Mouse (Mus musculus) CD4-positive, CD25-positive, alpha-beta regulatory T cell, adult 4 months (primary cell): ENCODE measurements around the gene Sept11. TPM values are rescaled to one million over a fixed set of nuclear protein-coding genes. Genes with fewer than 3 reads are reported as not detected.

Source experiments
- ATAC-seq: one replicate; pipeline ENCODE4 v1.8.0; 2017
- polyA plus RNA-seq, 2 experiments: library from polyadenylated mRNA; unstranded; fragments of 100-300 nt; shearing (Covaris generic); gene quantifications; one replicate each; pipeline ENCODE4 v1.2.1; 2017

The Sept11 gene
- polyA plus RNA-seq, 2 experiments from 2014 or later = 31.6 to 40.2 TPM

DNA sequence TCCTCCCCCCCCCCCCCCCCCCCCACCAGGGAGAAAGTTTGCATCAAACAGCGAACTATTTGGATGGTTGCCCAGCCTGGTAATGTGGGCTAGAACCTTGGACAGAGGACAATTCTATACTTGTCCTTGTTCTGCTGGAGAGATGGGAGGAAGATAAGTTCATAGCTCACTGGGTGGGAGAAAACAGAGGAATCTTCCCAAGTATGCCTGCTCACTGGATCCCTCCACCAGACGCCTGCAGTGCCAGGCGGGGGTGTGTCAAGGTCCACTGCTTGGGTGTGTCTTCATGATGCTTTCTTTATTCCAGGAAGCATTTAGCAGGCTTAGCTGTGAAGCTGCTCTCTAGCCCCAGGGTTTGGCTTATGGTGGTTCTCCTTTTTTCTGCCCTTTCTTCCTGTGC lies 34.5 kb downstream of the Sept11 start:
- ATAC-seq = no peak

- ATAC-seq = no peak
These were observed 35.5 kb downstream of the Sept11 start for GRCm38 (mm10) chr5:93128765-93129164.

DNA sequence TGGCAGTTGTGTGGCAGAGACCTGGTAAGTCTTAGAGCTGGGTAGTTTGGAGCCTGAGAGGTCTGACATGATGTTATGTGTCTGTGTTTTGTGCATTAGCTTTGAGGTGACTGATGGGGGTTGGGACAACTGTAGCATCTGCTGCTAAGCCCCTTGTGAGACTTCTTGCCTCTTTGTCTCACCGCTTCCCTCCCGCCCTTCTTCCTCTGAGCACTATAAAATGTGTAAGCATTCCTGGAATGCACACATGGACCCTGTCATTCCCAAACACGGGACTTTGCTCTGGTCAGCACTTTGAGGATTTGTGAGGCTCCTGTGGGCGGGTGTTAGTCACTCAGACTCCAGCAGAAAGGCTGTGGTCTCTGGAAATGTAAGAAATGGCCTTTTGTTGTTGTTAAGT lies 36.7 kb downstream of the Sept11 start:
- no peak for ATAC-seq

DNA sequence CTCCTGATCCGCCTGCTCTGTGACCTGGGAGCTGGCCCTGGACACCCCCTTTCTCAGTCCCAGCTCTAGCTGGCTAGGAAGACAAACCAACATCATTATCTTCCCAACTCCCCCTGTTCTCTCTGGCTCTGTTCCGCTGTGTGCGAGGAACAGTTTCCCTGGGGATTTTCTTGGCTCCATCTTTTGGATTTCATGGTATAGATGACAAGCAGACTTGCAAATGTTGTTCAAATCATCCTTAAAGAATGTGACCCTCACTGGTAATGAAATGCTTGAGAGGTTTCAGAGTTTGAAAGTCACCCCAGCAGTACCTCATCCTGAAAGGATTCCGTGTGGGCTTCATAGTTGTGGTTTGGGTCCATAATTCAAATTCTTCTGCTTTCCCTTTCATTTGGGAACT lies 38.2 kb downstream of the Sept11 start:
- no peak for ATAC-seq

DNA sequence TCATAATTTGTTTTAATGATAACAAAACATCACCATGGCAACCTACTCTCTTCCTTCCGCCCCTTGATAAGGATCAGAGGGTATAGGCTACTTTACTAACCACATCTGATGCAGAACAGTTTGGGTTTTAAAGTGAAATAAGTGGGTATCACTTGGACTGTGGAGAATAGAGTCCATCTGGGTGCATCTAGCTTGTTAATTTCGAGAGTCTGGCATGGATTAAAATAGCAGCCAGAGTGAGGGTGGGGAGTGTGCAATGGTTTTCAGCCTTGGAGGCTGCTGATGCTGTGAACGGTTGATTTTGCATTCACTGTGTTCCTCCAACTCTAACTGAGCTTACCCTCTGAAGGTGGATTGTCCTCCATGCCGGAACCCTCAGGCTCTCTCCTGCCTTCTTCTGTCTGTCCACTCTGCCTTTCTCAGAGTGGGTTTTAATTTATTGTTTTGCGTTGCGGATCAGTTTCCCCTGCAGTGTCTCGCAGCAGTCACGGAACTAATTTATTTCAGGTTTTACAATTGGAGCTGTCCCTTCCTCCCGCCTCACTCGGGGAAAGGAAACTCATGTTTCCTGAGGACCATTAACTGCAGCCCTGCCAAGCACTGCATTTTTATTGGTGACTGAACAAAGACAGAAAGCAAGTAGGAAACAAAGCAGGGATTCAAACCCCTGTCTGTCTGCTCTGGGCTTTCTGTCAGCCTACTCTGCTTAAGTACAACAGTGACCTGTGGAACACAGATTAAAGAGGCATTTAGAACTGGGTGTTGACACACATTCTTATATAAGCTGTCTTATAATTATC lies 40.4 kb downstream of the Sept11 start:
- ATAC-seq = peak; percentile 73

DNA sequence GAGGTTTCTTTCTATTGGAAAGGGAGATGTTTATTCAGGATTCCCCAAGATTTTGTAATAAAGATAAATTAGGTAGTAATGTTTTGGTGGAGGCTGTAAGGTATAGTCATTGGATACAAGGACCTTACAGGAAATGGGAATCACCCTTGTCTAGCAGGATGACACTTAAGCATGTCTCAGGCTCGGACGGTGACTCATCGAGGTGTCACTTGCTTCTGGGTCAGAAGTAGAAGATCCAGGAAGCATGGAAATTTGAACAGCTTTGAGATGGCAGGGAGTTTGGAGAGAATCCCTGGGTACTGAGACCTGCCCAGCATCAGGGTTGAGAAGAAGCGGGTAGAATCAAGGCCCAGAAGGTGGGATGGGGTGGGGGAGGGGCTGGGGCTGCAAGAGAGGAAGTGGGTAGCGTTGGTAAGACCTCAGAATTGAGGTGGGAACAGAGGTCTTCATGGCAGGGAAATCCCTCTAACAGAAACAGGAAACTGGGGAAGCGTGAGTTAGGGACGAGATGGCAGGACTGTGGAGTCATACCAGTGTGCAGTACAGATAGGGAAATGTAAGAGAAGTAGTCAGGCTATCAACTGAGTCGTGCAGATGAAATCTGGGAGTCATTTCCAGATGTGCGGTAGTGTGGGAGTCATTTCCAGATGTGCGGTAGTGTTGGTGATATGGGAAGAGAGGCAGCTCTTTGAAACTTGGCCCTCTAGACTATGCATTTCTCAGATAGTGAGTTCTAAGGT lies 42.3 kb downstream of the Sept11 start:
- peak; percentile 13 for ATAC-seq

DNA sequence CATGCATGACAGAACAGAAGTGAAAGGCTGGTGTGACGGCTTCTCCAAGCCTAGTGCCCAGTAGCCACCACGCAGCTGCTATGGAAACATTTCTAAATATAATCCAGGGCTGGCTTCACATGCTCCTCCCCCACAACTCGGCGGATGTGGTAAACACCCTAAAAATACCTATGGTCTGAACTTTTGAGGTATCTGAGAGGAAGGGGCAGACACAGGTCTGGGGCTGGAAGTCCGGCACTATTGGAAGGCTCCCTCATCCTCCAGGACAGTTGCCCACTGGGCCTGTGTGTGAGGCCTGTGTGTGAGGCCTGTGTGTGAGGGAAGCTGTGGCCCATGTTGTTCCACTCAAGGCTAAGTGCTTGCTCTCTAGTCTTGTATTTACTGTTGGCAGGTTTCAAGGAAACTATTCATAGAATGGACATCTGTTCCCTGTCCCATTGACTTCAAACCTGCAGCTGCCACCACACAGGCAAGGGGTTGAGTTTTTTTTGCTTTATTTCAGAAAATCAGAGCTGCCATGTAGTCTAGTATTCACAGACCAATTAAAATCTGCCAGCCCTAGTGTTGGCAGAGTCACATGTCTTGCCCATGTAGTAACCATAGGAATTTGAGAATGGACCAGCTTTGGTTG lies 43.8 kb downstream of the Sept11 start:
- peak; percentile 76 for ATAC-seq

DNA sequence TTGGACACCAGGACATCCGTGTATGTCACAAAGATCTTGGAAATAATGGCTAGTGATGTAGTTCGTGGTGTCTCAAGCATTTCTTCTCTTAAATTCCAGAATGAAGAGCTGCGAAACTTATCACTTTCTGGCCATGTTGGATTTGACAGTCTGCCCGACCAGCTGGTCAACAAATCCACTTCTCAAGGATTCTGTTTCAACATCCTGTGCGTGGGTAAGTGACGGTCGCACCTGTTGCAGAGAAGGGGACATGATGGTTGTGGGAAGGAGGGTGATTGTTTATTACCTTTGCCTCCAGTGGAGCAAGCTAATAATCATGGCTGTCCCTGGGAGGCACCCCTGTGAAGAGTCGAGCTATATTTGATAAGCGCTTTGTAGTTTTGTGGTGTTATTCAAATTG lies 46.1 kb downstream of the Sept11 start:
- no peak for ATAC-seq

DNA sequence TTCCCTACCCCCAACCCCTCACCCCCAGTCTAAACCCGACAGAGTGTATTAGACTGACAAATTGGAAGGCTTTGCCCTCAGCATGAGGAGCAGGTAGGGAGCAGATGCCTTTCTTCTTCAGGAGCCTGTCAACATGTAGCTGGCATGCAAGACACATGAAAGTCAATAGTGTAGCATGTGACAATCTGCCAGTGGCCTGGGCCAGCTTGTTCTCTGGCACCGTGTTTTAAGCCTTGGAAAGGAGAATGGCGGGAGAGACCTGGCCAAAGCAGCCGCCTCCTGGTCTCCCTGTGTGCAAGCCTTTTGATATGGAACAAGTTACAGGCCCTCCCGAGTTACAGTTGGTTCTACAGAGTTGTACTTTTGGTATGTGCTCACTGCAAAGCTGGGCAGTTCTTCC lies 47.5 kb downstream of the Sept11 start:
- no peak for ATAC-seq

DNA sequence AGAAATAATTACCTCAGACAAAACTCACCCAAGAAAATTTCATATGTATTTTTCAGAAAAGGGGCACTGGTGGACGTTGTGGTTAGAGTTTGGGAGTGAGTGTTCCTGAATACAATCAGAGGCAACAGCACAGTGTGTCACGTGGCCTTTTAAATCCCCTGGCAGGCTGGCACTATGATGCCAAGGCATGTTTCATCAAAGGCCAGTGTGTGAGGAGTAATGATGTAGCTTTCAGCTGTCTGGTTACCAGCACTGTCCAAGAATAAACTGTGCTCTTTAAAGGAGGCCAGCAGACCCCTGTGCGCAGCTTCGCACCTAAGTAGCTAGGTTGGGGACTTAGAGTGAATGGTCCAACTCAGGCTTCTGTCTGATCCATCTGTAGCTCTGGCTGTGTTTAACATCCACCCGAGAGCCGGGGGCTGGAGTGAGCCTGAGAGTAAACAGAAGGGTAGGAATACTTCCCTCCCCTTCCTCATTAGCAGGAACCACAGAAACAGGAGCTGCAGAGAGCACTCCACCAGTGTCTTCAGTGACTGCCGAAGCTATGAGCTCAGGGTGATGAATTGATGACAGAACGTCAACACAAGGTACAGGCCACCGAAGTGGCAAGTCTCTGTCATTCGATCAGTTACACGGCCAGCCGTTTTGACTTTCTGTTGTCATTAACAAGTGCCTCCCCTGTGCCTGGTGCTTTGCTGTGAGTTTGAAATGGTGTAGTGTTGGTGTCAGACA lies 50.3 kb downstream of the Sept11 start:
- no peak for ATAC-seq

DNA sequence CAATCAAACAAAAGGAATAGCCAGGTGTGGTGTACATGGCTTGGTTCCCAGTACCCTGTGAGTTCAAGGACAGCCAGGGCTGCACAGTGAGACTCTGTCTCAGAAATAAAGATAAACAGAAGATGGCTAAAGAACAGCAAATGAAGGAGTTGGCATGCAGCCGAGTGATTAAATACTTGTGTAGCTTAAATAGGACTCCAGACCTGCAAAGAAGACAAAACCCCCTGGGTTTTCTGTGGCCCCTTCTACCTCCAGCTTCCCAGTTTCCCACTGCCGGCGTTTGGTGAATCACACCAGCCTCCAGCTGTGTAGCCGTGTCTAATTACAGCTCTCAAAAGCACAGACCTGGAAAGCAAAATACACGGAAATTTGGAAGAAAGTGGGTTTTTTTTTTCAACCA lies 51.6 kb downstream of the Sept11 start:
- ATAC-seq = no peak

DNA sequence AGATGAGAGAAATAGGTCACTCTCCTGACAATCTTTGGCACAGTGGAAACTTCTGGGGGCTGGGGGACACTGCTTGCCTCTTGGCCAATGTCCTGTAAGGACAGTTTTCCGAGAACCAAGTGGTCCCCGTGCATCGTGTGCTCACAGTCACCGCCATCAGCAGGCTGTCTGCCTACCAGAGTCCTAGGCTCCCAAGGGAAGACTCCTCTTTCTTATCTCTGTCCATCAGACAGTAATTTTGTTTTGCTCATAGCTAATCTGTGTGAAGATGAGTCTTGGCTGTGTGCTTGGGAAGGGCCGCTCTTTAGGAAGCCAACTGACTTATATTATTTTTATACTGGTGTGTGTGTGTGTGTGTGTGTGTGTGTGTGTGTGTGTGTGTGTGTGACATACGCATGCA lies 52.3 kb downstream of the Sept11 start:
- no peak for ATAC-seq

DNA sequence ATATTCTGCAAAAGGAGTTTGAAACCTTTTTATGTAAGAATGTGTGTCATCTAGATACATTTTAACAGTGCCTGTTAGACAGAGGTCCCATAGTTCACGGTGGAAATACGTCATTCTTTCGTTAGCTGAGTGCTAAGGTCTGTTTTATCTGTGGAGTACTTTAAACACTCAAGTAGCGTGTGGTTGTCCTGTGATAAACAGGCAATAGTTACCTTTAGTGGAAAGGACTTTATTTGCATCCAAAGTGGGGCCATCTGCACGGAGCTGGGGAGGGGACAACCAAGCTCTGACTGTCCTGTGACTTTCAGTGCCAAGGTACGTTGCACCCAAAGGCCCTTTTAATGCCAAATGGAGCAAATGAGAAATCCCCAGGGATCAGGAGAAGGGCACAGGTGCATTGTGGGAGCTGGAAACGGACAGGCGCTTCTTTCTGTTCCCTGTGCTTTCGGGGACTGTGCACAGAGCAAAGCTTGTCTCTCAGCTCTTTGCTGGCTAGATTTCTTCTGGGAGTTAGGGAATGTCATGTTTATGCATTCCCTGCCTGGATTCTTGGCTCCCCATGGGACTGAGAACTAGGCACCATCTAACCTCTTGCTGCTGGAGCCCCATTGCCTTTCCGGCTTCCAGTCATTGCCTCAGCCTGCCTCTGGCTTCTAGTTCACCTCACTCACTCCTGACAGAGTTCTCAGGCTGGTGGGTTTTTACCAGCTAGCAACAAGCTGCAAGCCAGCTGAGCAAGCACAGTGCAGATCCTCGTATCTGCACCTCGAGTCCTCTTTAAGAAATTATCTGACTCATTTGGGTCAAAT lies 56.9 kb downstream of the Sept11 start:
- peak; percentile 29 for ATAC-seq

- ATAC-seq = peak; percentile 76
These were observed 58.7 kb downstream of the Sept11 start for GRCm38 (mm10) chr5:93151985-93152384.

GRCm38 (mm10) chr5:93152451-93152850 lies 59.2 kb downstream of the Sept11 start:
- peak; percentile 75 for ATAC-seq

DNA sequence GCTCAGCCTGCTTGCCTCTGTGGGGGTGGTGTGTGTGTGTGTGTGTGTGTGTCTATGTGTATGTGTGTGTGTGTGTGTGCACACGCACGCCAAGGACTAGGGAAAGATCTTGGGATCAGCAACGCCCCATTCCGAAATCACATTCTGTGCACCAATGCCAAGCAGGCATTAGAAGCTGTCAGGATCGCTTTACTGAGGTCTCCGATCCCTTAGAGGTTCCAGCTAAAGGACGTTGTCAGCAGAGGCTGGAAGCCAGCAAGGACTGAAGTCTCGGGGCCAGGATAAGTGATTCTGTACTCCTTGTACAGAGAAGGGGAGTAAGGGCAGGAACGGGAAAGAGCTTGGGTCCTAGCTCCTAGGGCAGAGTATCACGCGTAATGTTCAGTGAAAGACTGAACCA lies 61.2 kb downstream of the Sept11 start:
- ATAC-seq = no peak

DNA sequence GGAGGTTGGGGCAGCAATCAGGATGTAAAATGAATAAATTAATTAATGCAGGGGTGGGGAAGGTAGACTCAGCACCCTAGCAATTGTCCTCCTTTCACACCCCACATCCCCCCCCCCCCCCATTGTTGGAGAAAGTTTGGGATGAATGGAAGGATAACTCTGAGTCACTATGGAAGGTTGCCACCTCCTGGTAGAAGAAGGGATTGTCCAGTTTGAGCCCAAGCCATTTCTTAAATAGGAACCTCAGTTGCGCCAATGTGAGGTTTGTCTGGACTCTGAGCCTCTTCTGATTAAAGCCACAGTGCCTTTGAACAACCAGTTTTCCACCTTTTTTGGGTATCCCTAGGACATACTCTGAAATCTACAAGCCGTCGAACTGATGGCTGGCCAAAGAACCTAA lies 70.3 kb downstream of the Sept11 start:
- peak; percentile 60 for ATAC-seq

GRCm38 (mm10) chr5:93167919-93168516 lies 74.8 kb downstream of the Sept11 start:
- ATAC-seq = no peak

GRCm38 (mm10) chr5:93168654-93169053 lies 75.4 kb downstream of the Sept11 start:
- ATAC-seq = no peak

DNA sequence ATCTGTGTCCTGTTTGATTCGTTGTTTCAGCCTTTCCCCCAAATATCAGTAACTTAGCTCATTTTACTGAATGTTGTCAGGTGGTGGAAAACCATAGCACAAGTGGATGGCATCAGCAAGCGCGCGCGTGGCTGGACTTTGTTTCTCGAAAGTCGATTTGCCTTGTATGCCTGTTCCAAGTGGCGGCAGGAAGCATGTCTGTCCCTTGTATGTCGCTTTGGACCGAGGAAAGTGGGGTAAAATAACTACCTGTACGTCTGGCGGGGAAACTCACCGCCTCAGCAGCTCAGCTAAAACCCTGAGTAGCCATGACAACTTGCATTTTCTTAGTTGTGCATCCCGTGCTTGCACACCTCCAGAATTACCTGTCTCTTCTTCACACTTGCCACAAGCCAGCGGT lies 78.2 kb downstream of the Sept11 start:
- ATAC-seq = no peak

GRCm38 (mm10) chr5:93172536-93172935 lies 79.3 kb downstream of the Sept11 start:
- no peak for ATAC-seq

DNA sequence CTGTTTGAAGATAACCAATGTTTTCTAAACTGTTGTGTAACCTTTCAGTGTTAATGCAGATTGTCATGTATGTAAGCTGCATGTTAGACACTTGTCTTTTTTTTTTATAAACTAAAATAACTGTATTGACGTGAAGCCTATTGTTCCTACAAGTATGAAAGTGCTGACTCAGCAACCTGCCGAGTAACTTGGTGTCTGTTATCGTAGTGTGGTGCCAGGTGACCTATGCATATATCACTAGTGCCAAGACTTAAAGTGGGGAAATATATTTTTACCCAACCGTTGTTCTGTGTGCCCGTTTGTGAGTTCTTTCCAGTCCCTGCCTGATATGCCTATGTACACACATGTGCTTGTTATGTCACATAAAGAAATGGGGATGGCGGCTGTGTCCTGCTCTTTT lies 81.4 kb downstream of the Sept11 start:
- no peak for ATAC-seq
